Mouse (Mus musculus) thymus, adult 2 months (tissue): ENCODE data around the gene Tm7sf3. TPM values are rescaled to one million over a fixed set of nuclear protein-coding genes. Genes with fewer than 3 reads are reported as not detected.

ENCODE experiments used
- DNase-seq: peaks from one replicate; pipeline ENCODE4 v3.0.0; 2021
- H3K27ac ChIP-seq: fragments of 200-500 bp; 2 replicates; pipeline ENCODE4 v1.5.1; 2012; ENCODE audit warnings: low read length, control low read depth; ENCODE audit not compliant: control insufficient read depth, insufficient read depth
- H3K27me3 ChIP-seq: fragments of 200-500 bp; 2 replicates; pipeline ENCODE4 v1.6.1; 2012; ENCODE audit warnings: mild to moderate bottlenecking, low read length, moderate library complexity, mixed read lengths; ENCODE audit not compliant: control insufficient read depth, insufficient read depth
- H3K36me3 ChIP-seq: fragments of 200-500 bp; 2 replicates; pipeline ENCODE4 v1.6.1; 2012; ENCODE audit warnings: mild to moderate bottlenecking, low read length, moderate library complexity; ENCODE audit not compliant: control insufficient read depth, insufficient read depth
- H3K4me1 ChIP-seq: fragments of 200-500 bp; replicated peaks from 2 replicates; pipeline ENCODE4 v1.6.1; 2012; ENCODE audit warnings: low read length; ENCODE audit not compliant: control insufficient read depth, insufficient read depth
- H3K4me3 ChIP-seq: fragments of 200-500 bp; 2 replicates; pipeline ENCODE4 v1.5.1; 2012; ENCODE audit warnings: mild to moderate bottlenecking, low read length, control low read depth, moderate library complexity; ENCODE audit not compliant: control insufficient read depth, insufficient read depth
- CTCF ChIP-seq: fragments of 200-500 bp; IDR thresholded peaks from 2 replicates; pipeline ENCODE4 v1.5.1; 2012; ENCODE audit warnings: mild to moderate bottlenecking, control low read depth, low read length, moderate library complexity, borderline replicate concordance; ENCODE audit not compliant: control insufficient read depth, poor library complexity, insufficient read depth; ENCODE audit errors: extremely low read depth
- POLR2A ChIP-seq: fragments of 200-500 bp; IDR thresholded peaks from 2 replicates; pipeline ENCODE4 v1.6.1; 2012; ENCODE audit warnings: mild to moderate bottlenecking, low read length, control low read depth, moderate library complexity; ENCODE audit not compliant: control insufficient read depth, poor library complexity, insufficient read depth; ENCODE audit errors: extremely low read depth
- WGBS: fragments of 180-500 bp; shearing (Covaris S2); methylation state at CpG from one replicate; pipeline ENCODE4 v1.1.7; 2018; 5-methylcytosine and 5-hydroxymethylcytosine counted together
- polyA plus RNA-seq: library from polyadenylated mRNA; depleted of rRNA; stranded (reverse); fragments of >200 nt; gene quantifications from 2 replicates; pipeline ENCODE4 v1.2.3, GENCODE M21; 2012

The Tm7sf3 gene
- polyA plus RNA-seq, 1 experiment: 8.4 TPM

GRCm38 (mm10) chr6:146632403-146632802 lies 10.2 kb downstream of the Tm7sf3 start:
- H3K27me3 ChIP-seq: no peaks in the 10 kb centered on the region
- H3K36me3 ChIP-seq: no peaks in the 10 kb centered on the region
- H3K27ac ChIP-seq: no peak overlapping the region
- DNase-seq: no peak
- 93% methylated on average over 9 of the region's 9 CpGs for WGBS
- H3K4me3 ChIP-seq: no peak overlapping the region
- peaks cover 15% of the 10 kb centered on the region for H3K4me1 ChIP-seq
- TF ChIP-seq CTCF: no peak
- TF ChIP-seq POLR2A: no peak

- WGBS: 78% methylated on average over 8 of the region's 8 CpGs
- peaks cover 15% of the 10 kb centered on the region for H3K4me1 ChIP-seq
These were observed 10.8 kb downstream of the Tm7sf3 start for GRCm38 (mm10) chr6:146631847-146632246.

GRCm38 (mm10) chr6:146630961-146631360 lies 11.7 kb downstream of the Tm7sf3 start:
- Histone ChIP-seq H3K4me1 (peaks cover 15% of the 10 kb centered on the region), H3K27me3 (no peaks in the 10 kb centered on the region), H3K4me3 (no peak overlapping the region), H3K27ac (no peak overlapping the region), H3K36me3 (no peaks in the 10 kb centered on the region)
- TF ChIP-seq CTCF (no peak), POLR2A (no peak)
- 69% methylated on average over 4 of the region's 4 CpGs for WGBS
- DNase-seq: no peak

More at GRCm38 (mm10) chr6:146631847-146632246, 10.8 kb downstream of the Tm7sf3 start:
- Histone ChIP-seq H3K4me3 (no peak overlapping the region), H3K36me3 (no peaks in the 10 kb centered on the region), H3K27me3 (no peaks in the 10 kb centered on the region), H3K27ac (no peak overlapping the region)
- no peak for DNase-seq
- TF ChIP-seq CTCF (no peak), POLR2A (no peak)

- H3K4me1 ChIP-seq: peaks cover 15% of the 10 kb centered on the region
- H3K4me3 ChIP-seq: no peak overlapping the region
- H3K36me3 ChIP-seq: no peaks in the 10 kb centered on the region
- TF ChIP-seq POLR2A (no peak), CTCF (no peak)
- H3K27me3 ChIP-seq: no peaks in the 10 kb centered on the region
- no peak overlapping the region for H3K27ac ChIP-seq
- no peak for DNase-seq
- 90% methylated on average over 9 of the region's 9 CpGs for WGBS
These were observed 12.6 kb downstream of the Tm7sf3 start for GRCm38 (mm10) chr6:146629781-146630756.

- no peaks in the 10 kb centered on the region for H3K36me3 ChIP-seq
- no peaks in the 10 kb centered on the region for H3K27me3 ChIP-seq
- DNase-seq: no peak
- no peak for TF ChIP-seq POLR2A
- no peak for TF ChIP-seq CTCF
- H3K4me1 ChIP-seq: peaks cover 7% of the 10 kb centered on the region
- no peak overlapping the region for H3K4me3 ChIP-seq
- H3K27ac ChIP-seq: no peak overlapping the region
- 96% methylated on average over 3 of the region's 3 CpGs for WGBS
These were observed 14.5 kb downstream of the Tm7sf3 start for GRCm38 (mm10) chr6:146628123-146628522.

GRCm38 (mm10) chr6:146616670-146617069 lies 26.0 kb downstream of the Tm7sf3 start:
- WGBS: 95% methylated on average over 2 of the region's 2 CpGs

More at GRCm38 (mm10) chr6:146616670-146617069, 26.0 kb downstream of the Tm7sf3 start:
- Histone ChIP-seq H3K27me3 (no peaks in the 10 kb centered on the region), H3K4me3 (no peak overlapping the region), H3K36me3 (no peaks in the 10 kb centered on the region), H3K4me1 (no peaks in the 10 kb centered on the region), H3K27ac (no peak overlapping the region)
- DNase-seq: no peak
- TF ChIP-seq POLR2A: no peak
- no peak for TF ChIP-seq CTCF
